Mouse (Mus musculus) 3134 (cell line): ENCODE measurements around the gene Arhgap15.
A peak's percentile ranks its signal among the peaks of the same experiment; 100 is the strongest.

ENCODE experiments used
- DNase-seq: peaks from one replicate; pipeline ENCODE4 v3.0.0-alpha.2; 2011; ENCODE audit warnings: low spot score; ENCODE audit not compliant: insufficient read length; ENCODE audit errors: extremely low read depth

Arhgap15 gene

GRCm38 (mm10) chr2:44104282-44105197 is 355.9 kb downstream of the Arhgap15 start:
- peak; percentile 3 for DNase-seq

GRCm38 (mm10) chr2:44105198-44105555 is 356.6 kb downstream of the Arhgap15 start:
- no peak for DNase-seq

- no peak for DNase-seq
Measured at GRCm38 (mm10) chr2:44106359-44106758, 357.7 kb downstream of the Arhgap15 start.

GRCm38 (mm10) chr2:44111276-44111675 is 362.7 kb downstream of the Arhgap15 start:
- DNase-seq: no peak

- no peak for DNase-seq
Measured at GRCm38 (mm10) chr2:44112990-44113798, 364.6 kb downstream of the Arhgap15 start.

- DNase-seq: no peak
Measured at GRCm38 (mm10) chr2:44114296-44114695, 365.7 kb downstream of the Arhgap15 start.

GRCm38 (mm10) chr2:44121162-44121561 is 372.5 kb downstream of the Arhgap15 start:
- no peak for DNase-seq

GRCm38 (mm10) chr2:44123246-44123645 is 374.6 kb downstream of the Arhgap15 start:
- DNase-seq: no peak

- no peak for DNase-seq
Measured at GRCm38 (mm10) chr2:44124093-44124492, 375.5 kb downstream of the Arhgap15 start.

- DNase-seq: no peak
Measured at GRCm38 (mm10) chr2:44124683-44125082, 376.1 kb downstream of the Arhgap15 start.

GRCm38 (mm10) chr2:44126044-44126695 is 377.5 kb downstream of the Arhgap15 start:
- no peak for DNase-seq

GRCm38 (mm10) chr2:44129533-44129932 is 380.9 kb downstream of the Arhgap15 start:
- DNase-seq: no peak

GRCm38 (mm10) chr2:44131271-44131670 is 382.6 kb downstream of the Arhgap15 start:
- DNase-seq: no peak

- no peak for DNase-seq
Measured at GRCm38 (mm10) chr2:44134796-44135195, 386.2 kb downstream of the Arhgap15 start.

- no peak for DNase-seq
Measured at GRCm38 (mm10) chr2:44140455-44140854, 391.8 kb downstream of the Arhgap15 start.

- DNase-seq: no peak
Measured at GRCm38 (mm10) chr2:44142152-44142551, 393.5 kb downstream of the Arhgap15 start.

GRCm38 (mm10) chr2:44142611-44143010 is 394.0 kb downstream of the Arhgap15 start:
- DNase-seq: no peak

GRCm38 (mm10) chr2:44146124-44146981 is 397.7 kb downstream of the Arhgap15 start:
- no peak for DNase-seq

GRCm38 (mm10) chr2:44147486-44147885 is 398.9 kb downstream of the Arhgap15 start:
- DNase-seq: no peak

GRCm38 (mm10) chr2:44147971-44148370 is 399.3 kb downstream of the Arhgap15 start:
- no peak for DNase-seq
